Mouse (Mus musculus) erythroblast, embryonic 14.5 days (primary cell): Measurements from ENCODE around the gene Ccdc85c.

ENCODE experiments used
- GATA1 ChIP-seq: IDR thresholded peaks from 2 replicates; pipeline ENCODE4 v1.6.1; 2012; ENCODE audit warnings: low read length, inconsistent platforms, mixed read lengths
- TAL1 ChIP-seq: IDR thresholded peaks from 3 replicates; pipeline ENCODE4 v1.6.1; 2012; ENCODE audit warnings: low read length, inconsistent platforms, mixed read lengths

GRCm38 (mm10) chr12:108195761-108196160 lies 79.5 kb downstream of the Ccdc85c start:
- TF ChIP-seq TAL1 (no peak), GATA1 (no peak)
